In genomic region chr19:41375096-41375495, GRCm38 (mm10) we compare ENCODE assay signal across 12 mouse cellular contexts. TPM values are rescaled to one million over a fixed set of nuclear protein-coding genes. Genes with fewer than 3 reads are reported as not detected.
A peak's percentile ranks its signal among the peaks of the same experiment; 100 is the strongest.
DNase-seq lines count a peak whose midpoint lies in the region.
"Had no signal": no experiment of that assay in that cellular context is flagged by ENCODE, and none has a peak within 500 bp of the region (broad histone marks: within the 10 kb centered on the region; RNA-seq: fewer than 3 reads in every experiment).

No protein-coding gene starts in this region.

- DNase-seq in adrenal gland, postnatal 10 days = peak; percentile 15
- no peak for DNase-seq in adrenal gland, postnatal 25 days
- DNase-seq in cerebellum, adult 9-10 months = peak; percentile 22
- DNase-seq in cerebellum, postnatal 4 days (ENCODE audit: low spot score in 2 of 2) = no peak
- DNase-seq in adipocyte (ENCODE audit: low spot score) = peak; percentile 51
- DNase-seq in brain, adult 2 months (ENCODE audit: low read depth, low spot score) = peak; percentile 37
- DNase-seq in urinary bladder, adult 2 months (ENCODE audit: low spot score) = no peak
- DNase-seq in right cerebral cortex, postnatal 36 days (ENCODE audit: low spot score in 2 of 2) = no peak
- DNase-seq: gastrocnemius, adult 2 months; gastrocnemius, postnatal 25 days; heart, postnatal 36 days; kidney, adult 2 months had no signal

RNA-seq across cellular contexts. Expression of gene Pik3ap1, which starts 9.8 kb away (rescaled TPM):
- total RNA-seq in adrenal gland, postnatal 10 days (2021) = 1 to 10 TPM; 6.2 to 8.7 TPM
- total RNA-seq in adrenal gland, postnatal 25 days (2021) = 9.0 and 14.8 TPM in 2 replicates
- polyA plus RNA-seq in urinary bladder, adult 2 months (2012; rRNA removed) = 4.0 and 4.5 TPM in 2 replicates

Comparison
In these comparisons a context has a peak if more than half of its experiments do, and no peak if none do; other contexts are left out.
1. DNase-seq: peak in adrenal gland, postnatal 10 days (single experiment), cerebellum, adult 9-10 months (single experiment), adipocyte (single experiment) and brain, adult 2 months (single experiment); none in adrenal gland, postnatal 25 days (single experiment), cerebellum, postnatal 4 days (0 of 2), urinary bladder, adult 2 months (single experiment) and right cerebral cortex, postnatal 36 days (0 of 2).